Mouse (Mus musculus) erythroblast, embryonic 14.5 days (primary cell): ENCODE data around the gene Rgl1.

Experiments
- GATA1 ChIP-seq: IDR thresholded peaks from 2 replicates; pipeline ENCODE4 v1.6.1; 2012; ENCODE audit warnings: low read length, inconsistent platforms, mixed read lengths
- TAL1 ChIP-seq: IDR thresholded peaks from 3 replicates; pipeline ENCODE4 v1.6.1; 2012; ENCODE audit warnings: low read length, inconsistent platforms, mixed read lengths

- TF ChIP-seq GATA1 (no peak), TAL1 (no peak)
These were observed 259.4 kb downstream of the Rgl1 start for GRCm38 (mm10) chr1:152506726-152507125.
